Mouse (Mus musculus) thymus, adult 18-20 months (tissue): ENCODE results near the gene Clcn2.

Source experiments
- DNase-seq, 2 experiments: peaks; one replicate each; pipeline ENCODE4 v3.0.0; 2022; ENCODE audit warnings: mixed read lengths in 2 of 2

The Clcn2 gene

DNA sequence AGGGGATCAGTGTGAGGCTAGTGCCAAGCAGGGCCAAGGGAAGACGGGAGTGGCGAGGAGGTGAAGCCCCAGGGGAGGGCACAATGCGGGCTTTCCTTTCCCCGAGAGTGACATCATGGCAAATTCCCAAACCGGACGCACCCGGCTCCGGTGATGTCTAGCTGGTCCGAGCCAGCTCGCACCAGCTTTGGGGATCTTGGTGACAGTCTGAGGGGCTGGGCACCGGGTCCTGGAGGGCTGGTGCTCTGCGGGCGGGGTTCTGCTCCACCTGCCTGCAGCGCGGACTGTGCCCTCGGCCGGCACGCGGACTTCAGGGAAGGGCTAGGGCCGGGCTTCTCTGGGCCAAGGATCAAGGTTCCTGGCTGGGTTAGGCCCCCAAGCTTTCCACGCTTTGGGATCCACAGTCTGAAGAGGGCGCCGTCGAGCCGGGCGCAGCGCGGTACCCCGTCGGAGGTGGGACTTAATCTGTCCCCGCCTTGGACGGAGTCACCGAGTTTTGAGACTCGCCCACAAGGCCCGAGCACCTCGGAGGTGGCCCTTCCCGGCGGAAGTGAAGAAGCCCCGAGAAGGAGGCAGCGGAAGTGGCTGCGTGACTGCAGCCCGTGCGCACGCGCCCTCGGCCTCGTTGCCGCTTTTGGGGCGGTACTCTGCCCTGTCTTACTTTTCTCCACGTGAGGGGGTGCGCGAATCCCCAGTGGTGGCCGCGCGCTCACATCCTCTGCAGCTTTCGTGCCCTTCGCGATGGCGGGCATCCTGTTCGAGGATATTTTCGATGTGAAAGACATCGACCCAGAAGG is at the start of gene Clcn2, which contains the start of gene Polr2h:
Gene Clcn2 (minus strand): TSS at position 566 of the 797 bp plus-strand sequence.
Gene Polr2h (plus strand): TSS at position 485 of the 797 bp plus-strand sequence.
- DNase-seq: peak; percentile 96 to 97

DNA sequence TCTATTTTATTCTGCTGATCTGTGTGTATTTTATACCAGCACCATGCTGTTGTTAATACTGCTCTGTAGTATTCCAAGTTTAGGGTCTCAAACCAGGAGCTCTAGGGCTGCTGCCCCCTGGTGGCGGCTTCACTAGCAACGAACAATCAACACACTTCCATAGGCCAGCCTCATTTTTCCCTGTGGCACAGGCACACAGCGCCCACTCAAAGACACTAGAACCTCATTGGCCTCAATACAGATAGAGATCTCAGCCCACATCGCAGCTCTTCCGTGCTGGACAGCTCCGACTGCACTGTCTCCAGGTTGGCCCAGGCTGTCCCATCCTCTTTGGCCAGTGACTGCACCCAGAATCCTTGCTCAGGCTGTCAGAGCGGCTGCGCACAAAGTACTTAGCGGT is 47.7 kb upstream of the Clcn2 start:
- DNase-seq: peak; percentile 5 to 8

DNA sequence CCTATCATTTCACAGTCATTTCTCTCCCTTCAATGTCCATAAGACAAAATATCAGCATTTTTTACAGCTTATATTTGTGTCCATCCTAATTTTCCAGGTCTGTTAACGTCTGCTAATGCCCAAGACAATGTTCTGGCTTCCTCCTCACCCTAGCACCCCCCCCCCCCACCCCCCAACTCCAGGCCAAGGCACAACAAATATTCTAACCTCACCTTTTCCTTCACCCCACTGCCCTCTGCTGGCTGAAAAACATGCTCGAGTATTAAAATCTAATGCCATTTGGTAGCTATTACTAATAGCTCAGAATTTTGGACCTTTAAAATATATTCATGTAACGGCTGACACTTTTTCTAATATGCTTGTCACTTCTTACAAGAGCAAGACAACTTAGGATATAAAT is 44.1 kb upstream of the Clcn2 start:
- no peak for DNase-seq

DNA sequence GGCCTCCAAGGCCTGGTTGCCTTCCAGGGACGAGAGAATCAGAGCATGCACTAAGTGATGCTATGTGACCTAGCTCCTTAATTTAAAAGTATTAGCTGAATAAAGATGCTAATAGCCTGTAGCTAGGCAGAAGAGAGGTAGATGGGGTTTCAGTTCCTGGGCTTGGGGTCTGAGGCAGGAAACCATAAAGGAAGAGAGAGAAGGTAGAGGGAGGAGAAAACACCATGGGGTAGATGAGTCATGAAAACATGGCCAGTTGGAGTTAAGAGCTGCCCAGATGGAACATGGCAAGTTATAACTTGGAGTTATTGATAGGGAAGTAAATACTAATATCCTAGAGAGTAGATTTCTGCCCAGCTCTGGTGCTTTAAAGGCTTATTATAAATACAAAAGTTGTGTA is 39.8 kb upstream of the Clcn2 start:
- no peak for DNase-seq

DNA sequence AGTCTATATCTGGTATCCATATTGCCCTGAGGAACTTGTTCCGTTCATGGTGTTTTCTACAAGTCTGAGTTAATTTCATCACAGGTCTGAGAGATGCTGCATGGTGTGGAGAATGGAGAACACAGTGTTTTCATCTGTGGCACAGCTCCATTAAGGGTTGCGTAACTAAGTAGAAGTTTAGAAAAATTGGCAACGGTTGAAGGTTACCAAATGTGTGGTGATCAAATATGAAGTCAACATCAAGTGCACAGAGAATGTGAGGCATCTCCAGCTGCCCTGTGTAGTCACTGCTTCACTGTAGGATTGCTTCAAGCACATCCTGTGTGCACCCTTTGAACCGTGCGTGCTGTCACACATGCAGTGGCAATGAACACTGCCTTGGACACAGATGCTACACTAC is 38.5 kb upstream of the Clcn2 start:
- DNase-seq: no peak

DNA sequence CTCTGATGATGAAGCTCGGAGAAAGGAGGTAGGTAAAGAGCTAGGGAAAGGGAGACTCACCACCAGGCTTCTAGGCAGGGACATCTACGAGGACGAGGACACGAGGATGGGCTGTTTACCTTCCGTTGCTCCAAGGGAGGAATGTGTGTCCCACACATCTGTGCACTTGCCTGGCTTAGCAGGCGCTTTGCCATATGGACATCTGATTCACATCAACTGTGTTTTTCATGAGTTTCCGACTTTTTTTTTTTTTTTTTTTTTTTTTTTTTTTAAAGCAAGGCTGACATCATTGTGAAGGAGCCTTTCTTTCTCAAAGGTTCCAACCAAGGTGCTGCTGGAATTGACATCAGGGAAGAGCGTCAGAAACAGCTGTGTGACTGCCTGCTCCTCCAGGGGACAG is 33.0 kb upstream of the Clcn2 start:
- no peak for DNase-seq

DNA sequence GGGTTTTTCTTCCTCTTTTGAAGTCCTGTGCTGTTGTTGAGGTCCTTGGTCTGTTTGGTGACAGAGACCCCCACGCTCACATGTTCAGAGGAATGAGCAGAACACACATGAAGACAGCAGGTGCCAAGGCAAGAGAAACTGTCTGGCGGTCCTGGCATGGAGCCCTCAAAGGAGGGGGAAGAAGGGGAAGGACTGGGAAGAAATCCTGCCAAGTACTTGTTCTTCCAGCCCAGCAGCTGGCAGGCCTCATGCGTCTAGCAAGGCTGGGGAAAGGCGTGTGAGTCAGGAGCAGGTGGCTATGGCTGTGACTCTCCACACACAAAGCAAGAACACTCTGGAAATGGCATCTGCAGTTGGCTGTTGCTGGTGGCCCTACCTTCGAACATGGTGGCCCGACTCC is 29.1 kb upstream of the Clcn2 start:
- DNase-seq: no peak

DNA sequence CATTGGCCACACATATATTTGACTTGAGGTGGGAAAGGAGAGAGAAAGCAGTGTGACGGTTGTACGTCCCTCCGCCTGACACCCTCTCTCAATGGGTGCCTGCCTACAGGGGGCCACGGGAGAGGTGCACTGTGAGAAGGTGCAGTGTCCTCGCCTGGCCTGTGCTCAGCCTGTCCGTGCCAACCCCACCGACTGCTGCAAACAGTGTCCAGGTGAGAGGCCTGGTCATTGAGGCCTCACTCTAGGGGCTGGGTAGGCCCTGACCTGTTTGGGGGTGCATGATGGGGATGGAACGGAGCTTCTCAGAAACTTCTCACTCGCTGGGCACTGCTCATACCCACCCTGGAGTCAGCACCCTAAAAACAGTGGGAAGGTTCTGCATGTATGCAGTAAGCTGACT is 22.3 kb upstream of the Clcn2 start:
- DNase-seq: no peak

DNA sequence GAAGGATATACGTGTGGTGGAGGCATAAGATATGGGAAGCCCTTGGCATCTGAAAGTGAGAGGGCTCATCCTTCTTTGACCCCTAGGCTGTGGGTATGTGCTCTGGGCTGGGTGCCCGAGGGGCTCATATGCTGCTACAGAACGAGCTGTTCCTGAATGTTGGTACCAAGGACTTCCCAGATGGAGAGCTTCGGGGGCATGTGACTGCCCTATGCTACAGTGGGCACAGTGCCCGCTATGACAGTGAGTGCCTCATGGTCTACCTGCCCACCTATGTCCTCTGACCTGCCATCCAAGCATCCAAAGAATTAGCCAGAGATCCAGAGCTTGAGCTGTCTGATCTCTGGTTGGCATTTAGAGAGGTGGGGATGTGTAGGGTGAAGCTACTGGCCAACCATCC is 19.3 kb upstream of the Clcn2 start:
- no peak for DNase-seq

DNA sequence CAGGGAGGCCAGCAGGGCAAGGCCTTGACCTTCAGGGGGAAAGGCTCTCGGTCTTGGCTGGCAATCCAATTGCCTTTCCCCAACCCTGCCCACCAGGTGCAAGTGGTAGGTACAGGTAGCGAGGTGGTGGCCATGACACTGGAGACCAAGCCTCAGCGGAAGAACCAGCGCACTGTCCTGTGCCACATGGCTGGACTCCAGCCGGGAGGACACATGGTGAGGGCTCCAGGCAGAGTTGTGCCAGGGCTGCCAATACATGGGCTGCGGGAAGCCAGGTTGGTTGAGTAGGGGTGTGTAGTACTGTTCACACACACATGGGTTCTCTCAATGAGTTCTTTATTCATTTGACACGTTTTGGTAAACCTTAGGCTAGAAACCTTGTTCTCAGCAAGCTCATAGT is 18.6 kb upstream of the Clcn2 start:
- DNase-seq: no peak

DNA sequence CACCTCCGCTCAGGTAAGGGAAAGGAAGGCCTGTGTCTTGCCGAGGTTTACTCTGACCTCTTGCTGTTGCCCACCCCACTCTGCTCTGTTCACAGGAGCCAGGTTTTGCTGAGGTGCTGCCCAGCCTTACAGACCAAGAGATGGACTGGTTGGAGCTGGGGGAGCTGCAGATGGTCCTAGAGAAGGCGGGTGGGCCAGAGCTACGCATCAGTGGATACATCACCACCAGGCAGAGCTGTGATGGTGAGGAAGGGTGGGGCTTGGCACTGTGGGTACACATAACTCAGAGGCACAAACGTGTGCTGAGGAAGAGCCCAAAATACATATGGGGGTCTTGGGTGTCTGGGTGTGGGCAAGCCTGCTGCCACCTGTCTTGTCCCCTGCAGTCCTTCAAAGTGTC is 18.1 kb upstream of the Clcn2 start:
- DNase-seq: no peak

DNA sequence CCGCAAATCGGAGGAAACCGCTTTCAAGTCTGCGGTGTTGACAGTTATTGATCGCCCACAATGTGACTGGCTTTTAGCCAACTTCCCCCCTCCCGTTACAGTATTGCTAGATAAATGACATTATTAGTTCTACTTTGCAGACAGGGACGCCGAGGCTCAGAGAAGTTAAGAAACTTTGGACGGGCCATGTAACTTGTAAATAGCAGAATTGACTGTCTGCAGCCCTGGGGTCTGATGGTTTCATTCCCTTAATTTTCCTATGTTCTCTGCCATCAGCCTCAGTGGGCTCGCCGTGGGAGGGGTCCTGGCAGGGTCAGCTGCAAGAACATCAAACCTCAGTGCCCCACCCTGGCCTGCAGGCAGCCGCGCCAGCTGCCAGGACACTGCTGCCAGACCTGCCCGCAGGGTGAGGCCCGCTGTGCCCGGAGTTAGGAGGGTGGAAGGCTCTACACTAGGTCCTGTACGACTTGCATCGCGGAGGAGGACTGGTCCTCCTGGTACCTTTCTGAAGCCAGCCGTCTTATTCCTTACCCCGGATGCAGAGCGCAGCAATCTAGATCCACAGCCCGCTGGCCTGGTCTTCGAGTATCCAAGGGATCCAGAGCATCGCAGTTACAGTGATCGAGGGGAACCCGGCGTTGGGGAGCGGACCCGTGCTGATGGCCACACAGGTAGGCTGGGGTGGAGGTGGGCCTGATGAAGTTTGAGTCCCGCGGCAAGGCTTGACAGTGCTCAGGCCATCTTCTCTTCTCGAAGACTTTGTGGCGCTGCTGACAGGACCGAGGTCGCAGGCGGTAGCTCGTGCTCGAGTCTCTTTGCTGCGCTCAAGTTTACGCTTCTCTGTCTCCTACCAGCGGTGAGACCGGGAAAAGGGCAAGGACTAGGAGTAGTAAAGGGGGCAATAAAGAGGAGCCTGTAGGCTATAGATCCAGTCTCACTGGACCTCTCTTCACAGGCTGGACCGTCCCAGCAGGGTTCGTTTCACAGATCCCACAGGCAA is 16.5 kb upstream of the Clcn2 start, which contains the start of gene Thpo:
Gene Thpo (minus strand): TSS at position 781 of the 1,000 bp plus-strand sequence.
- no peak for DNase-seq

DNA sequence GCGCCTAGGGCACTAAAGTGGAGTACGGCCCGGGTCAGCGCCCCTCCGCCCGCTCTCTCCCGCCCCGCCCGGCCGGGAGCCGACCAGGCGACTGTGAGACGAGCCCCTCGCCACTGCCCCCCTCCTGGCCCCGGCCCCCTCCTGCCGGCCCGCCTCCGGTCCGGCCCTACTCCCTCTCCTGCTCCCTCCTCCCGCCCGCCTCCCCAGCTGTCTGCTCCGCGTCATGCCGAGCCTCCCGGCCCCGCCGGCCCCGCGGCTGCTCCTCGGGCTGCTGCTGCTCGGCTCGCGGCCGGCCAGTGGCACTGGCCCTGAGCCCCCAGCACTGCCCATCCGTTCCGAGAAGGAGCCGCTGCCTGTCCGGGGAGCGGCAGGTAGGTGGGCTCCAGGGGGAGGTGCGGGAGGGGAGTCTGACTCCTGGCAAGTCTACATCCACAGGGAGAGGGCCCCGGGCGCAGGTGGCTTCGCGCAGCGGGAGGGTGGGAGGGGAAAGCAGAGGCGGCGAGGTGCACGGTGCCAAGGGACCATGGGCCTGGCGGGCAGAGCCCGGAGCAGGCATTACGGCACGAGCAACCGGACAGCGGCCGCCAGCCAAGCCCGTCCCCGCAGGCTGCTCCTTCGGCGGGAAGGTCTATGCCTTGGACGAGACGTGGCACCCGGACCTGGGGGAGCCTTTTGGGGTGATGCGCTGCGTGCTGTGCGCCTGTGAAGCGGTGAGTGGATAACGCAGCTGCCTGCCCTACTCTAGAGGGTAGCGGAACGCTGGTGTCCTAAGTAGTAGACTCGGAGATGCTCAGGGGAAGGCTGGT is 15.6 kb upstream of the Clcn2 start, which contains the start of gene Chrd:
Gene Chrd (plus strand): TSS at position 203 of the 806 bp plus-strand sequence.
- DNase-seq: no peak

DNA sequence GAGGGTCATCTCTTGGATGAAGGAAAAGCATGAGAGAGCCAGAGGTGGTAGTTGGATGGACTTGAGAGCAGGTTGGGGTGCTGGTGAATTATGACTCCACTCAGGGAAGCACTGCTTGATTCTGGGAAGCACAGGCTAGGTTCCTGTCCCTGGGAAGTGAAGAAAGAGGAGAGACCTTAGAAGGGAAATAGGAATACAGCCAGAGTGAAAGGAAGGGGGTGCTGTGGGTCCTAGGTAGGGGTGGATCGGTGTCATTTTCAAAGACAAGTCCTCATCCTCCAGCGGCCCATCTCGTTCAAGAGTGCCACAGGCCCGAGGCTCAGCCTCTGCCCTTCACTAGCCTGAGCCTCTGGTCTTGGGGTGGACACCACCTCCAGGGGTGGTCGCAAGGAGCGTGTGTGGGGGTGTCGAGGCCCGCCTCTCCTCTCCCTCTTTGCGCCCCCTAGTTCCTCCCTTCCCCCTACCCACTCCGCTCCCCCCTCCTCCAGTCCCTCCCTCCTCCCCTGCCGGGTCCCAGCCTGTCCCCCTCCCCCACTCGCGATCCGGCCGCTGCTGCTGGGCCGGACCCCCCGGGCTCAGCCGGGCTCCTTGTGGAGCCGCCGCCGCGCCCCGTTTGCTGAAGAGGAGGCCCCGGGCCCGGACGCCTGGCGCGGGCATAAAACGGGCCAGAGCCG is 14.8 kb upstream of the Clcn2 start:
- no peak for DNase-seq

DNA sequence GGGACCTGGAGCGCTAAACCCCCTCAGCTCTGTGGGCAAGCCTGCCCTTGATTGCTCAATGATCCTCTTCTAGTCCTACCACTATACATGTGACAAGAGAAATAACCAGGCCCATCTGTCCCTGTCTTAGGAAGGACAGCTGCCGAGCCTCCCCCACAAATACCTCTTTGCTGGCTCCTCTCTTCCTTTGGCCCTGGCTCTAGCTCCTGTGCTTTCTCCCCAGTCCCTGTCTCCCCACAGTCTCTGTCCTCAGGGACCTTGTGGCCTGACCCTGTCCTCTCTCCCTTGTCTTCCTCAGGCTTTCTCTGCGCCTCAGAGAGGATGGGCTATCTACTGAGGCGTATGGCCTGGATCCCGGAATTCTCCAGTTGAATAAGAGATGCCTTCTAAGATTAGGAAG is 14.1 kb upstream of the Clcn2 start:
- no peak for DNase-seq

DNA sequence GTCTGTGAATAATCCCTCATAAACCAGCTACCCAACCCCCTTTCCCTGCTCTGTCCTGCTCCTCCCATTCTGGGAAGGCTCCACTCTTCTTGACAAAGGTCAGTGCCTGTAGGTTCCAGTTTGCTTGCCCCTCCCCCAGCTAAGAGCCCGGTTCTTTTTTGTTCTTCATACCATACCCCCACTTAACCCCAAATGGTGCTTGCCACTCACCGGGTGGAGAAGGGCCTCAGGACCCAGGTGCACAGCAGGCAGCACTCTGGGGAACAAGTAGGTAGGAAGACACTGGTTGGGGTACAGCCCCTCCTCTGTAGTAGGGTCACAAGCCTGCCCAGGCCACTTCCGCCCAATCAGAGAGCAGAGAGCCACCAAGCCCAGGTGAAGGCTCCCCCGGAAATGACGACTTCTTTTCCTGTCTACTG is 12.8 kb upstream of the Clcn2 start:
- DNase-seq: no peak

DNA sequence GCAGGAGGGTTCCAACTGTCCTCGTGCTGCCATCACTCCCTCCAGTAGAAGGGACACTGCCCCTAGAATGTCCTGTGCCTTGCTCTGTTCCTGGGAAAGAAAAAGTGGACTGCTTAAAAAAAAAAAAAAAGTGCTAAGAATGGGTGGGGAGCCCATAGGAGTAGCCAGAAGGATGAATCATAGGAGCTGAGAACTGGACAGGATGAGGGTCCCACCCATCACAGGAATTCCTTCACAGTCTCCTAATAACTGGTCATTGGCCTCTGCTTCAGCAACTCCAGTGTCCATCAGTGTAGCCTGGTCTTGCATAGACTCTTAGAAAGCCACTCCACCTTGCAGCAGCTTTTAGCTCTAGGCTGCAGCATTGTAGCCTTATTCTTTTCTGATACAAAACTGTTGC is 8.8 kb upstream of the Clcn2 start:
- DNase-seq: no peak

DNA sequence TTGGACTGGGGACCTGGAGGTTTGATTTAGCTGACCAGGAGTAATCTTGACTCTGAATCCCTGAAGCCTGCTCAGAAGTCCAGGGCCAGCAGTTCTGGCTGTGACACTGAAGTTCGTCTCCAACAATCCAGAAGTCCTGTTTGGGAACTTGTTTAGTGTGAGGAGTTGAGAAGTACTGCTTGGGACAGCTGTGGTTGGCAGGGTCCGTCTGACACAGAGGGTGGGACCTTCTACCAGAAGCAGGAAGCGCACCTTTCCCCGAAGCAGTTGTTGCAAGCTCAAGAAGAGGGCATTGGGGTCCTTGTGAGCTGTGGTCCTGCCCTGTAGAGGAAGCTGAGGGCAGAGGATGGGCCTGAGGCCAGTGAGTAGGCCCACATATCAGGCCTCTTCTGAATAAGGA is 8.2 kb upstream of the Clcn2 start:
- no peak for DNase-seq

DNA sequence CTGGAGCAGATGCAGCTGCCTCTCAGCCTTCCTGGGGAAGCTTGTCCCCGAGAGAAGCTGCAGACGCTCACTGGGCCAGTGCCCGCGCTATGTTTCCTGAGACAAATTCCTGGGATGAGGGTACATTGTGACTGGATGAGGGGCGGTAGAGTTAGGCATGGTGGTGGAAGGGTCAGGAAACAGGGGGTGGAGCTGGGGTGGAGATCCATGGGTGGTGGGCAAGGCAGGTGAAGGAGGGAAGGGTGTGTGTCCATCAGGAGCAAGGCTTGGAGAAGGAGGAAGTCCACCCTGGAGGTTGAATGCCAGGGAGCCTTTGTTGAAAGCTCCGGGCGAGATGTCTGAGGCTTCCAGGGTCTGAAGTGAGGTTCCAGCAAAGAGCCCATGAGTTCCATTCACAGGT is 7.8 kb upstream of the Clcn2 start:
- DNase-seq: no peak

DNA sequence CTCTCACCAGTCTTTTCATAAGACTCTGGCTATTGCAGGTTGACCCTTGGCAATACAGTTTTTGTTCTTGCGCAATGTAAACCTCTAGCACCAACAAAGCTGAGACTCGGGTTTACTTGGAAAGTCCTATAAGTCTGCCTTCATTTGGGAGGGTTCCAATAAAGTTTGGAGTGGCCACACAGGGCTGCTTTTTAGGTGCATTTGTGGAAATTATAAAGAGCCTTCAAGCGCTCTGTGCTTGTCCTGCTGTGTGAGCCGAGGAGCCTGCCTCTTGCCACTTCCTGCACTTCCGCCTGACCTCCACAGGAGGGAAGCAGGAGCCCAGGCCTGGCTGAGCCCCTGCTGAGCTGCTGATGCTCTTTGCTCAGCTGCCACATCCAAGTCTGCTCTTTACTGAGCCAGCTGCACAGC is 6.8 kb upstream of the Clcn2 start:
- DNase-seq: no peak

DNA sequence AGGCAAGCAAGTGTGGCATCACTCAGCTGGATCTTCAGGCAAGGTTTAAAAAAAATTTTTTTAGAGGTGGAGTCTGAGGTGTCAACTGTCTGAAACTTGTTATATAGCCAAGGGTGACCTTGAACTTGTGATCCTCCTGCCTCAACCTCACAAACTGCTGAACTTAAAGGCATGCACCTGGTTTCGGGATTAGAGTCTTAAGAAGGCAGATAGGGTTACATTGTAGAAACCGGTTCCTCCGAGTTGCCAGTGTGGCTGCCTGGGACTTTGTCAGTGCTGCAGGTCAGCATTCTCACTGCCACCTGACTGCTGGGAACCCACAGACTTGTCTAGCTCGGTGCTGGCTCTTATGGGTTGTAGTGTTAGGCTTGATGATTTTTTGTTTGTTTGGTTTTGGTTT is 5.7 kb upstream of the Clcn2 start:
- no peak for DNase-seq

DNA sequence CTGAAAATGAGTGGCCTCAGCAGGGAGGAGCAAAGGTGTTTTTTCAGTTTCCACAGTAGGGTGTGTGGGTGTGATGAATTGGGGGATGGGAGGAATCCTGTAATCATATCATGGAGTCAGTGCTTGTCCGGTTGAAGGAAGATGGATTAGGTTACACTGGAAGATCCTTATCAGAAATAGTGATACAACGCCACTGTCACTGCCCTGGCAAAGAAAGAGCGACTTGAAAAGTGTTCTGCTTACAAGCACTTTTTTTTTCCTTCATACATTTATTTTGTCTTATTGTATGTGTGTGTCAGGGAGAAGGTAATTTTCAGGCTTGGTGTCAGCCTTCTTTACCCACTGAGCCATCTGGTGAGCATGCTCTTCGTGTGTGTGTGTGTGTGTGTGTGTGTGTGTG is 5.2 kb upstream of the Clcn2 start:
- DNase-seq: no peak
